Mouse (Mus musculus): Measurements from ENCODE around the gene Csrp2. TPM values are rescaled to one million over a fixed set of nuclear protein-coding genes. Genes with fewer than 3 reads are reported as not detected.

Csrp2 gene
- polyA plus RNA-seq, 1 experiment: 221 TPM

- Histone ChIP-seq H3K27me3 (ENCODE audit: control insufficient read depth, insufficient read depth, low read length, poor library complexity, severe bottlenecking) (no peaks in the 10 kb centered on the region), H3K4me1 (ENCODE audit: control insufficient read depth, insufficient read depth, low read length) (peaks cover 2% of the 10 kb centered on the region), H3K27ac (ENCODE audit: insufficient read depth, low read length) (peak overlapping the region; percentile 92), H3K9ac (ENCODE audit: low read depth, poor library complexity, severe bottlenecking) (peak overlapping the region; percentile 24; the same call in 1 of the 2 replicates), H3K36me3 (ENCODE audit: control insufficient read depth, insufficient read depth, low read length, poor library complexity, severe bottlenecking) (peaks cover 25% of the 10 kb centered on the region), H3K9me3 (replicated peaks; ENCODE audit: control insufficient read depth, insufficient read depth, low read length, poor library complexity, severe bottlenecking) (no peaks in the 10 kb centered on the region), H3K4me3 (ENCODE audit: low read depth, low read length) (peak overlapping the region; percentile 48)
- TF ChIP-seq CTCF (IDR thresholded peaks at IDR 0.05; ENCODE audit: low read depth, low read length) (no peak), EP300 (IDR thresholded peaks at IDR 0.05; ENCODE audit: insufficient read depth, low read depth, low read length) (peak; percentile 70; the same call in 1 of the 2 replicates)
Measured at GRCm38 (mm10) chr10:110931913-110932560, 12.4 kb downstream of the Csrp2 start.

GRCm38 (mm10) chr10:110933584-110933983 lies 14.0 kb downstream of the Csrp2 start:
- Histone ChIP-seq H3K4me3 (ENCODE audit: low read depth, low read length) (no peak overlapping the region), H3K9me3 (replicated peaks; ENCODE audit: control insufficient read depth, insufficient read depth, low read length, poor library complexity, severe bottlenecking) (no peaks in the 10 kb centered on the region)
- TF ChIP-seq EP300 (IDR thresholded peaks at IDR 0.05; ENCODE audit: insufficient read depth, low read depth, low read length) (no peak), POLR2A (IDR thresholded peaks at IDR 0.05; ENCODE audit: insufficient read depth, low read length) (no peak), CTCF (IDR thresholded peaks at IDR 0.05; ENCODE audit: low read depth, low read length) (no peak)

GRCm38 (mm10) chr10:110935081-110935480 lies 15.5 kb downstream of the Csrp2 start:
- Histone ChIP-seq H3K27me3 (ENCODE audit: control insufficient read depth, insufficient read depth, low read length, poor library complexity, severe bottlenecking) (no peaks in the 10 kb centered on the region), H3K36me3 (ENCODE audit: control insufficient read depth, insufficient read depth, low read length, poor library complexity, severe bottlenecking) (peaks cover 47% of the 10 kb centered on the region), H3K4me1 (ENCODE audit: control insufficient read depth, insufficient read depth, low read length) (no peaks in the 10 kb centered on the region), H3K4me3 (ENCODE audit: low read depth, low read length) (no peak overlapping the region), H3K9ac (ENCODE audit: low read depth, poor library complexity, severe bottlenecking) (no peak overlapping the region), H3K9me3 (replicated peaks; ENCODE audit: control insufficient read depth, insufficient read depth, low read length, poor library complexity, severe bottlenecking) (no peaks in the 10 kb centered on the region), H3K27ac (ENCODE audit: insufficient read depth, low read length) (no peak overlapping the region)
- TF ChIP-seq CTCF (IDR thresholded peaks at IDR 0.05; ENCODE audit: low read depth, low read length) (no peak), EP300 (IDR thresholded peaks at IDR 0.05; ENCODE audit: insufficient read depth, low read depth, low read length) (no peak), POLR2A (IDR thresholded peaks at IDR 0.05; ENCODE audit: insufficient read depth, low read length) (no peak)

More at GRCm38 (mm10) chr10:110933584-110933983, 14.0 kb downstream of the Csrp2 start:
- Histone ChIP-seq H3K4me1 (ENCODE audit: control insufficient read depth, insufficient read depth, low read length) (peaks cover 2% of the 10 kb centered on the region), H3K27me3 (ENCODE audit: control insufficient read depth, insufficient read depth, low read length, poor library complexity, severe bottlenecking) (no peaks in the 10 kb centered on the region), H3K9ac (ENCODE audit: low read depth, poor library complexity, severe bottlenecking) (no peak overlapping the region), H3K27ac (ENCODE audit: insufficient read depth, low read length) (no peak overlapping the region), H3K36me3 (ENCODE audit: control insufficient read depth, insufficient read depth, low read length, poor library complexity, severe bottlenecking) (peaks cover 40% of the 10 kb centered on the region)

GRCm38 (mm10) chr10:110935669-110936068 lies 16.1 kb downstream of the Csrp2 start:
- Histone ChIP-seq H3K4me1 (ENCODE audit: control insufficient read depth, insufficient read depth, low read length) (no peaks in the 10 kb centered on the region), H3K9ac (ENCODE audit: low read depth, poor library complexity, severe bottlenecking) (no peak overlapping the region), H3K27ac (ENCODE audit: insufficient read depth, low read length) (no peak overlapping the region), H3K27me3 (ENCODE audit: control insufficient read depth, insufficient read depth, low read length, poor library complexity, severe bottlenecking) (no peaks in the 10 kb centered on the region), H3K9me3 (replicated peaks; ENCODE audit: control insufficient read depth, insufficient read depth, low read length, poor library complexity, severe bottlenecking) (no peaks in the 10 kb centered on the region), H3K4me3 (ENCODE audit: low read depth, low read length) (no peak overlapping the region), H3K36me3 (ENCODE audit: control insufficient read depth, insufficient read depth, low read length, poor library complexity, severe bottlenecking) (peaks cover 47% of the 10 kb centered on the region)
- TF ChIP-seq POLR2A (IDR thresholded peaks at IDR 0.05; ENCODE audit: insufficient read depth, low read length): no peak
- TF ChIP-seq EP300 (IDR thresholded peaks at IDR 0.05; ENCODE audit: insufficient read depth, low read depth, low read length): no peak
- no peak for TF ChIP-seq CTCF (IDR thresholded peaks at IDR 0.05; ENCODE audit: low read depth, low read length)

- H3K27me3 ChIP-seq (ENCODE audit: control insufficient read depth, insufficient read depth, low read length, poor library complexity, severe bottlenecking): no peaks in the 10 kb centered on the region
- peaks cover 3% of the 10 kb centered on the region for H3K4me1 ChIP-seq (ENCODE audit: control insufficient read depth, insufficient read depth, low read length)
- H3K9ac ChIP-seq (ENCODE audit: low read depth, poor library complexity, severe bottlenecking): no peak overlapping the region
- TF ChIP-seq CTCF (IDR thresholded peaks at IDR 0.05; ENCODE audit: low read depth, low read length) (no peak), EP300 (IDR thresholded peaks at IDR 0.05; ENCODE audit: insufficient read depth, low read depth, low read length) (no peak), POLR2A (IDR thresholded peaks at IDR 0.05; ENCODE audit: insufficient read depth, low read length) (no peak)
- no peak overlapping the region for H3K27ac ChIP-seq (ENCODE audit: insufficient read depth, low read length)
- no peaks in the 10 kb centered on the region for H3K9me3 ChIP-seq (replicated peaks; ENCODE audit: control insufficient read depth, insufficient read depth, low read length, poor library complexity, severe bottlenecking)
- peaks cover 46% of the 10 kb centered on the region for H3K36me3 ChIP-seq (ENCODE audit: control insufficient read depth, insufficient read depth, low read length, poor library complexity, severe bottlenecking)
- H3K4me3 ChIP-seq (ENCODE audit: low read depth, low read length): no peak overlapping the region
Measured at GRCm38 (mm10) chr10:110938361-110938760, 18.8 kb downstream of the Csrp2 start.

- no peak for TF ChIP-seq EP300 (IDR thresholded peaks at IDR 0.05; ENCODE audit: insufficient read depth, low read depth, low read length)
- no peak for TF ChIP-seq CTCF (IDR thresholded peaks at IDR 0.05; ENCODE audit: low read depth, low read length)
- no peak for TF ChIP-seq POLR2A (IDR thresholded peaks at IDR 0.05; ENCODE audit: insufficient read depth, low read length)
- Histone ChIP-seq H3K9ac (ENCODE audit: low read depth, poor library complexity, severe bottlenecking) (no peak overlapping the region), H3K4me3 (ENCODE audit: low read depth, low read length) (no peak overlapping the region), H3K27ac (ENCODE audit: insufficient read depth, low read length) (no peak overlapping the region), H3K4me1 (ENCODE audit: control insufficient read depth, insufficient read depth, low read length) (peaks cover 3% of the 10 kb centered on the region), H3K9me3 (replicated peaks; ENCODE audit: control insufficient read depth, insufficient read depth, low read length, poor library complexity, severe bottlenecking) (no peaks in the 10 kb centered on the region), H3K27me3 (ENCODE audit: control insufficient read depth, insufficient read depth, low read length, poor library complexity, severe bottlenecking) (no peaks in the 10 kb centered on the region), H3K36me3 (ENCODE audit: control insufficient read depth, insufficient read depth, low read length, poor library complexity, severe bottlenecking) (peaks cover 46% of the 10 kb centered on the region)
Measured at GRCm38 (mm10) chr10:110938841-110939549, 19.4 kb downstream of the Csrp2 start.
